Mouse (Mus musculus): ENCODE measurements around the gene Rhd.

DNA sequence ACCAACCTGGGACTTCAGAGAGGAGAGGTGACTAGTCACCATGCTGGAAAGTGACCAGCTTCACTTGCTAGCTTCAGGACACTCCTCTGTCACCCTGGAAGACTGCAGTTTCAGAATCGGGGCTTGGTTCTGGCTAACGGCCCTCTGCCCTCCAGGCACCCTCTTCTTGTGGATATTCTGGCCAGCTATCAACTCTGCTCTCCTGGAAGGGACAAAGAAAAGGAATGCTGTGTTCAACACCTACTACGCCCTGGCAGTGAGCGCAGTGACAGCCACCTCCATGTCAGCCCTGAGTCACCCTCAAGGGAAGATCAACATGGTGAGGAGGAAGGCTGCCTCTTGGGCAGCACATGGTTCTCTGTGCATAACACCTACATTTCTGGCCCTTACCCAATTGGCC, 20.0 kb downstream of the Rhd start:
- TF ChIP-seq CTCF (IDR thresholded peaks at IDR 0.05; ENCODE audit: low read depth, low read length) (no peak), POLR2A (IDR thresholded peaks at IDR 0.05; ENCODE audit: borderline replicate concordance, low read depth, low read length) (no peak)

All from bone marrow macrophage, adult 2 months (primary cell).